Comparison of ENCODE assay signal across 8 mouse cellular contexts in the genomic region with DNA sequence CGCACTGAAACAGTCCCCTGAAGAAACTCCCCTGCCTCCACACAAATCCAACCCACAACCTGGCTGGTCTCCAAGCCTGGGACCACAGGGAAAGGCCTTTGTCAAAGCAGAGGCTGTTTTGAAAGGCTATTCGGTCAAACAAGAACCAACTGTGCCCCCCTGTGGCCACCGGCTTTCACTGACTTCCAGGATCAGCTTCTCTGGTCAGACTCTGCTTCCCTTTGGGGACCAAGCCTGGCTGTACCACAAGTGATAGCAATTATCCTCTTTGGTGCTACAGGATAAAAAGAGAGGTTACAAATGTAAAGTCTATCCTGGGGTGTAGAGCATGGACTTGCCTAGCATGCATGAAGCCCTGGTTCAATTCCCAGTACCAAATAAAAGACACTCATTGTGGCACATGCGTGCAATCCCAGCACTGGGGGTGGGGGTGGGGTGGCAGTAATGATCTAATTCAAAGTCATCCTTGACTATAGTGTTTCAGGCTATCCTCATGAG.
DNase-seq lines count a peak whose midpoint lies in the region; ATAC-seq and TF ChIP-seq lines count a peak whose summit lies in the region.

No protein-coding gene starts in this region.

- H3K4me1 ChIP-seq in hindbrain, postnatal 0 days (ENCODE audit: insufficient read depth, low read length), result no peaks in the 10 kb centered on the region
- peaks cover 16% of the 10 kb centered on the region for H3K4me1 ChIP-seq in midbrain, embryonic 10.5 days

- peak overlapping the region; percentile 30 for H3K4me2 ChIP-seq in hindbrain, postnatal 0 days (ENCODE audit: low read depth, low read length)

- TF ChIP-seq CTCF in hindbrain, postnatal 0 days (IDR thresholded peaks at IDR 0.05; ENCODE audit: low read depth), result peak; percentile 86
- TF ChIP-seq CTCF in left cerebral cortex, adult 2 months (IDR thresholded peaks at IDR 0.05), result peak; percentile 78

- H3K36me3 ChIP-seq in hindbrain, postnatal 0 days (ENCODE audit: insufficient read depth, low read length), result peaks cover 20% of the 10 kb centered on the region; the same call in 1 of the 2 replicates
- H3K36me3 ChIP-seq in midbrain, embryonic 10.5 days, result peaks cover 15% of the 10 kb centered on the region

- WGBS in hindbrain, postnatal 0 days, result 13% methylated on average over 4 of the region's 4 CpGs
- WGBS in midbrain, embryonic 10.5 days, result 22% methylated on average over 4 of the region's 4 CpGs

- H3K27me3 ChIP-seq in hindbrain, postnatal 0 days (ENCODE audit: insufficient read depth, low read length), result no peaks in the 10 kb centered on the region
- H3K27me3 ChIP-seq in midbrain, embryonic 10.5 days (ENCODE audit: low read depth, poor library complexity, severe bottlenecking), result no peaks in the 10 kb centered on the region

- peak; percentile 20 for DNase-seq in T-cell, adult 2 months (ENCODE audit: low spot score)
- DNase-seq in cerebellum, postnatal 25 days, result peak; percentile 65 to 84
- DNase-seq in gastrocnemius, adult 18-20 months (ENCODE audit: low spot score), result peak; percentile 78
- DNase-seq in hindbrain, postnatal 0 days (ENCODE audit: low spot score), result peak; percentile 97
- peak; percentile 84 to 85 for DNase-seq in left cerebral cortex, adult 2 months (ENCODE audit: extremely low spot score in 1 of 2, low spot score in 2 of 2)
- peak; percentile 86 for DNase-seq in midbrain, embryonic 10.5 days (ENCODE audit: low spot score)
- DNase-seq in right cerebral cortex, postnatal 36 days (ENCODE audit: low spot score in 2 of 2), result peak; percentile 79 to 83
- DNase-seq in yolk sac, embryonic 10.5 days (ENCODE audit: low spot score), result peak; percentile 36

- H3K9me3 ChIP-seq in hindbrain, postnatal 0 days (ENCODE audit: low read length), result no peaks in the 10 kb centered on the region
- no peaks in the 10 kb centered on the region for H3K9me3 ChIP-seq in midbrain, embryonic 10.5 days (replicated peaks)

- H3K4me3 ChIP-seq in hindbrain, postnatal 0 days (ENCODE audit: low read length), result no peak overlapping the region; the same call in 1 of the 2 replicates
- no peak overlapping the region for H3K4me3 ChIP-seq in left cerebral cortex, adult 2 months
- H3K4me3 ChIP-seq in midbrain, embryonic 10.5 days, result no peak overlapping the region

- H3K27ac ChIP-seq in hindbrain, postnatal 0 days, result peak overlapping the region; percentile 79; the same call in 1 of the 2 replicates
- peak overlapping the region; percentile 20; the same call in 1 of the 2 replicates for H3K27ac ChIP-seq in left cerebral cortex, adult 2 months
- peak overlapping the region; percentile 80 for H3K27ac ChIP-seq in midbrain, embryonic 10.5 days (replicated peaks)

- ATAC-seq in hindbrain, postnatal 0 days, result peak; percentile 86

- intact Hi-C loops in left cerebral cortex, adult 2 months (cut with DNase I), result loop anchor here (2.0 kb wide), 2 partner anchors 717 to 927 kb away; partner anchors contain the start of gene Trib2

- H3K9ac ChIP-seq in hindbrain, postnatal 0 days (replicated peaks; ENCODE audit: low read length), result peak overlapping the region; percentile 4; the same call in 1 of the 2 replicates

Comparison
In these comparisons a context has a peak if more than half of its experiments do, and no peak if none do; other contexts are left out.
1. DNase-seq: peak in every context shown above with its lines; median percentile 97 in hindbrain, postnatal 0 days; 86 in midbrain, embryonic 10.5 days; 84 in left cerebral cortex, adult 2 months; 81 in right cerebral cortex, postnatal 36 days; 78 in gastrocnemius, adult 18-20 months; 74 in cerebellum, postnatal 25 days; 36 in yolk sac, embryonic 10.5 days; 20 in T-cell, adult 2 months.
2. H3K27ac ChIP-seq: peak in every context shown above with its lines; median percentile 80 in midbrain, embryonic 10.5 days; 79 in hindbrain, postnatal 0 days; 20 in left cerebral cortex, adult 2 months.